Comparison of ENCODE assay signal across 8 mouse cellular contexts in the genomic region with DNA sequence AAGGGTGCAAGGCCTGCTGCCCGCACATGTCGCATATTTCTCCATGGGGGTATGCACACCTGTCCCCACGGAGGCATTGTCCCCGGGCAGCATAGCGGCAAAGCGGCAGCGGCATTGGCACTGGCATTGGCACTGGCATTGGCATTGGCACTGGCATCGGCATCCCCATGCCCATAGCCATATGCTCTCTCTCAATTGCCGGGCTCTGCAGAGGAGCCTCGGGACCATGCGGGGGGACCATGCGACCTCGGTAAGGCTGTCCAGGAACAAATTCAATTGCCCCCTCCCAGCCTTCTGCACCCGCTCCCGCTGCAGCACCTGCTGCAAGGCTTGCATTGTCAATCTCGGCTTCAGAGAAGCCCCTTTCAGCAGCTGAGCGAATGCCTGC. TPM values are rescaled to one million over a fixed set of nuclear protein-coding genes. Genes with fewer than 3 reads are reported as not detected.
A peak's percentile ranks its signal among the peaks of the same experiment; 100 is the strongest.
DNase-seq lines count a peak whose midpoint lies in the region; ATAC-seq and TF ChIP-seq lines count a peak whose summit lies in the region.

No protein-coding gene starts in this region.

- peaks cover 10% of the 10 kb centered on the region for H3K4me1 ChIP-seq in embryonic facial prominence, embryonic 15.5 days
- 0 out of 2 replicates have a peak, but pooled peaks cover 7% of the 10 kb centered on the region for H3K4me1 ChIP-seq in intestine, embryonic 14.5 days (replicated peaks; ENCODE audit: control insufficient read depth, insufficient read depth, low read length)
- no peaks in the 10 kb centered on the region for H3K4me1 ChIP-seq in midbrain, postnatal 0 days (ENCODE audit: insufficient read depth, low read length)

- H3K4me3 ChIP-seq in layer of hippocampus, adult 2 months, result peak overlapping the region; percentile 52
- peak overlapping the region; percentile 72 for H3K4me3 ChIP-seq in embryonic facial prominence, embryonic 15.5 days (replicated peaks)
- peak overlapping the region; percentile 67 for H3K4me3 ChIP-seq in intestine, embryonic 14.5 days (ENCODE audit: low read depth, low read length)
- peak overlapping the region; percentile 55 for H3K4me3 ChIP-seq in midbrain, postnatal 0 days (ENCODE audit: low read depth, low read length)

- ATAC-seq in embryonic facial prominence, embryonic 15.5 days (ENCODE audit: insufficient number of reproducible peaks, low FRiP score, low TSS enrichment, low read depth), result peak; percentile 34; the same call in 1 of the 2 replicates
- ATAC-seq in intestine, embryonic 14.5 days (replicated peaks; ENCODE audit: low FRiP score, low TSS enrichment, low read depth), result peak; percentile 41
- no peak; the same call in 1 of the 2 replicates for ATAC-seq in midbrain, postnatal 0 days (ENCODE audit: low FRiP score)

- WGBS in embryonic facial prominence, embryonic 15.5 days, result 55% methylated on average over 17 of the region's 17 CpGs
- WGBS in intestine, embryonic 14.5 days, result 67% methylated on average over 17 of the region's 17 CpGs
- 54% methylated on average over 17 of the region's 17 CpGs for WGBS in midbrain, postnatal 0 days

- no peak overlapping the region for H3K27ac ChIP-seq in layer of hippocampus, adult 2 months
- H3K27ac ChIP-seq in embryonic facial prominence, embryonic 15.5 days (replicated peaks), result no peak overlapping the region
- H3K27ac ChIP-seq in intestine, embryonic 14.5 days (ENCODE audit: low read depth), result no peak overlapping the region
- peak overlapping the region; percentile 51 for H3K27ac ChIP-seq in midbrain, postnatal 0 days (ENCODE audit: low read depth, low read length)

- peak overlapping the region; percentile 56 for H3K4me2 ChIP-seq in embryonic facial prominence, embryonic 15.5 days (replicated peaks)
- H3K4me2 ChIP-seq in intestine, embryonic 14.5 days (ENCODE audit: low read length), result peak overlapping the region; percentile 56
- H3K4me2 ChIP-seq in midbrain, postnatal 0 days (ENCODE audit: low read depth, low read length, poor library complexity, severe bottlenecking), result peak overlapping the region; percentile 63

- DNase-seq in layer of hippocampus, adult 2 months (ENCODE audit: low spot score in 2 of 2), result no peak
- DNase-seq in layer of hippocampus, postnatal 36 days, result no peak
- DNase-seq in intestine, embryonic 14.5 days (ENCODE audit: low spot score), result no peak
- DNase-seq in midbrain, postnatal 0 days (ENCODE audit: low spot score), result no peak
- no peak for DNase-seq in left cerebral cortex, adult 11 months (ENCODE audit: low spot score)
- DNase-seq in cerebellum, adult 8-10 months, result no peak
- DNase-seq in right cerebral cortex, postnatal 4 days, result no peak

- H3K36me3 ChIP-seq in embryonic facial prominence, embryonic 15.5 days, result no peaks in the 10 kb centered on the region
- H3K36me3 ChIP-seq in intestine, embryonic 14.5 days (ENCODE audit: control insufficient read depth, insufficient read depth, low read length), result no peaks in the 10 kb centered on the region
- H3K36me3 ChIP-seq in midbrain, postnatal 0 days (ENCODE audit: insufficient read depth, low read length), result no peaks in the 10 kb centered on the region

- TF ChIP-seq CTCF in layer of hippocampus, adult 2 months (conservative IDR thresholded peaks at IDR 0.05), result no peak
- no peak for TF ChIP-seq CTCF in midbrain, postnatal 0 days (IDR thresholded peaks at IDR 0.05)

- no peaks in the 10 kb centered on the region for H3K27me3 ChIP-seq in embryonic facial prominence, embryonic 15.5 days
- no peaks in the 10 kb centered on the region; the same call in 1 of the 2 replicates for H3K27me3 ChIP-seq in intestine, embryonic 14.5 days (replicated peaks; ENCODE audit: control insufficient read depth, insufficient read depth, low read length)
- H3K27me3 ChIP-seq in midbrain, postnatal 0 days (ENCODE audit: insufficient read depth, low read length), result no peaks in the 10 kb centered on the region

- H3K9me3 ChIP-seq in embryonic facial prominence, embryonic 15.5 days (replicated peaks), result no peaks in the 10 kb centered on the region
- 0 out of 2 replicates have a peak, but pooled peaks cover 10% of the 10 kb centered on the region for H3K9me3 ChIP-seq in intestine, embryonic 14.5 days (ENCODE audit: control insufficient read depth, low read length)
- H3K9me3 ChIP-seq in midbrain, postnatal 0 days (ENCODE audit: low read length), result peaks cover 2% of the 10 kb centered on the region; the same call in 1 of the 2 replicates

- H3K9ac ChIP-seq in embryonic facial prominence, embryonic 15.5 days, result peak overlapping the region; percentile 73; the same call in 1 of the 2 replicates
- H3K9ac ChIP-seq in intestine, embryonic 14.5 days (ENCODE audit: low read length), result peak overlapping the region; percentile 16; the same call in 1 of the 2 replicates
- peak overlapping the region; percentile 25 for H3K9ac ChIP-seq in midbrain, postnatal 0 days (replicated peaks; ENCODE audit: low read length, poor library complexity, severe bottlenecking)

RNA-seq across cellular contexts. Expression of gene Mkrn3, which starts 0.8 kb away (rescaled TPM):
- under 1 TPM; 0.76 to 0.84 TPM for total RNA-seq in layer of hippocampus, adult 2 months (2021)
- 1 to 10 TPM; 1.3 to 1.5 TPM for total RNA-seq in layer of hippocampus, postnatal 36 days (2021)
- polyA plus RNA-seq in embryonic facial prominence, embryonic 15.5 days (2015; fragmentation: Nextera tagmentation; extraction: Ambion mirVana), result 6.7 and 7.0 TPM in 2 replicates
- 5.3 and 6.6 TPM in 2 replicates for polyA plus RNA-seq in intestine, embryonic 14.5 days (2014; fragmentation: Nextera tagmentation; extraction: Ambion mirVana)
- 39.5 and 42.4 TPM in 2 replicates for total RNA-seq in midbrain, postnatal 0 days (2014; rRNA removed)
- polyA plus RNA-seq in midbrain, postnatal 0 days (2015; fragmentation: Nextera tagmentation; extraction: Ambion mirVana), result 30.9 and 31.5 TPM in 2 replicates

RNA-seq across cellular contexts. Expression of gene Magel2, which starts 42.3 kb away (rescaled TPM):
- total RNA-seq in layer of hippocampus, adult 2 months (2021), result 1 to 10 TPM; 1.2 to 1.3 TPM
- 1 to 10 TPM; 1.4 to 1.5 TPM for total RNA-seq in layer of hippocampus, postnatal 36 days (2021)
- polyA plus RNA-seq in embryonic facial prominence, embryonic 15.5 days (2015; fragmentation: Nextera tagmentation; extraction: Ambion mirVana), result 6.9 and 7.0 TPM in 2 replicates
- polyA plus RNA-seq in intestine, embryonic 14.5 days (2014; fragmentation: Nextera tagmentation; extraction: Ambion mirVana), result 0.83 and 1.1 TPM in 2 replicates
- total RNA-seq in midbrain, postnatal 0 days (2014; rRNA removed), result 22.1 and 26.5 TPM in 2 replicates
- polyA plus RNA-seq in midbrain, postnatal 0 days (2015; fragmentation: Nextera tagmentation; extraction: Ambion mirVana), result 19.3 and 25.4 TPM in 2 replicates

RNA-seq across cellular contexts. Expression of gene Peg12, which starts 45.2 kb away (rescaled TPM):
- total RNA-seq in layer of hippocampus, adult 2 months (2021), result under 1 TPM; 0.27 to 0.67 TPM
- under 1 TPM; 0.42 to 0.56 TPM for total RNA-seq in layer of hippocampus, postnatal 36 days (2021)
- polyA plus RNA-seq in embryonic facial prominence, embryonic 15.5 days (2015; fragmentation: Nextera tagmentation; extraction: Ambion mirVana), result 26.5 and 28.7 TPM in 2 replicates
- 26.4 and 31.1 TPM in 2 replicates for polyA plus RNA-seq in intestine, embryonic 14.5 days (2014; fragmentation: Nextera tagmentation; extraction: Ambion mirVana)
- total RNA-seq in midbrain, postnatal 0 days (2014; rRNA removed), result 4.6 and 5.7 TPM in 2 replicates
- 6.0 and 6.6 TPM in 2 replicates for polyA plus RNA-seq in midbrain, postnatal 0 days (2015; fragmentation: Nextera tagmentation; extraction: Ambion mirVana)

Comparison
In these comparisons a context has a peak if more than half of its experiments do, and no peak if none do; other contexts are left out.
1. H3K9ac ChIP-seq: peak in every context shown above with its lines; median percentile 73 in embryonic facial prominence, embryonic 15.5 days; 25 in midbrain, postnatal 0 days; 16 in intestine, embryonic 14.5 days.
2. RNA of gene Mkrn3, which starts 0.8 kb away (total RNA-seq): 39.5 to 42.4 TPM in midbrain, postnatal 0 days; 1.3 to 1.5 TPM in layer of hippocampus, postnatal 36 days and 0.76 to 0.84 TPM in layer of hippocampus, adult 2 months; every median in the first group is over 10 times any median in the second.
3. Peak in every context shown above with its lines, with median percentiles within 50 percentile points of each other: H3K4me3 ChIP-seq and H3K4me2 ChIP-seq.